Mouse (Mus musculus): Measurements from ENCODE around the gene Parp1.

DNA sequence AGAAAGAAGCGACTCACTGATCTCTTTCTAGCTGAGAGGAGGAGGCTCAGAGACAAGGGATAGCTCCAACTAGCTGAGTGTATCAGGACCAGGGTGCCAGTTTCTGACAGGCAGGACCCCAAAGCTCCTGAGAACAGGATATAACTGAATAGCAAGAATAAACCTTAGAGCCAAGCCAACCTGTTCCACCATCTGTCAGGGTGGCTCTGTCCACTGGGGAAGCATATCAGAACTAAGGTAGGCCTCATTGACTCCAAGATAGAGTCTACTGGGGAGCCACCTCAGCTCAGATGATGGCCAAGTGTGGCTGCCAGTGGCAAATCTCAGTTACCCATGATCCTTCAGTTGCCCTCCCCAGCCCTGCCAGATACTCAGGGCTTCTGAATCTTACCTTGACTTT, 43.4 kb upstream of the Parp1 start:
- no peak for TF ChIP-seq CTCF (IDR thresholded peaks at IDR 0.05; ENCODE audit: low read depth)
- TF ChIP-seq EP300 (IDR thresholded peaks at IDR 0.05; ENCODE audit: low read depth), result no peak
